Mouse (Mus musculus): ENCODE measurements around the gene Sox8.

GRCm38 (mm10) chr17:25577263-25577662, 6.8 kb upstream of the Sox8 start:
- no peak for TF ChIP-seq POLR2A (IDR thresholded peaks at IDR 0.05; ENCODE audit: low read depth, low read length)
- no peak for TF ChIP-seq CTCF (IDR thresholded peaks at IDR 0.05; ENCODE audit: extremely low read depth, insufficient read depth, insufficient read length, insufficient replicate concordance)

All from spleen, adult 2 months (tissue).